Mouse (Mus musculus) limb, embryonic 13.5 days (tissue): ENCODE measurements around the gene Etv3. TPM values are rescaled to one million over a fixed set of nuclear protein-coding genes. Genes with fewer than 3 reads are reported as not detected.

ENCODE experiments used
- ATAC-seq: fragments of 200-750 bp; cut with Nextera tagmentation; 2 replicates; pipeline ENCODE4 v1.8.0; 2017; ENCODE audit warnings: low read depth, moderate number of reproducible peaks, moderate TSS enrichment; ENCODE audit not compliant: low FRiP score
- H3K27ac ChIP-seq: fragments of 300-500 bp; sonication (generic); 2 replicates; pipeline ENCODE4 v1.5.1; 2015; ENCODE audit warnings: inconsistent platforms, mild to moderate bottlenecking, moderate library complexity
- H3K27me3 ChIP-seq: fragments of 300-500 bp; sonication (generic); 2 replicates; pipeline ENCODE4 v1.6.1; 2015; ENCODE audit warnings: mild to moderate bottlenecking, inconsistent platforms
- H3K36me3 ChIP-seq: fragments of 300-500 bp; sonication (generic); 2 replicates; pipeline ENCODE4 v1.6.1; 2015; ENCODE audit warnings: inconsistent platforms, mild to moderate bottlenecking, moderate library complexity
- H3K4me1 ChIP-seq: fragments of 300-500 bp; sonication (generic); 2 replicates; pipeline ENCODE4 v1.6.1; 2015; ENCODE audit warnings: inconsistent platforms
- H3K4me2 ChIP-seq: fragments of 300-500 bp; sonication (generic); replicated peaks from 2 replicates; pipeline ENCODE4 v1.6.1; 2015; ENCODE audit warnings: inconsistent platforms, mild to moderate bottlenecking, moderate library complexity
- H3K4me3 ChIP-seq: fragments of 300-500 bp; sonication (generic); 2 replicates; pipeline ENCODE4 v1.5.1; 2015; ENCODE audit warnings: moderate library complexity, mild to moderate bottlenecking, inconsistent platforms
- H3K9ac ChIP-seq: fragments of 300-500 bp; sonication (generic); 2 replicates; pipeline ENCODE4 v1.6.1; 2015; ENCODE audit warnings: mild to moderate bottlenecking, inconsistent platforms
- H3K9me3 ChIP-seq: fragments of 300-500 bp; sonication (generic); 2 replicates; pipeline ENCODE4 v1.6.1; 2016; ENCODE audit warnings: inconsistent platforms
- WGBS: fragments of 180-500 bp; shearing (Covaris S2); methylation state at CpG from one replicate; pipeline ENCODE4 v1.1.7; 2015; 5-methylcytosine and 5-hydroxymethylcytosine counted together
- polyA plus RNA-seq: library from polyadenylated mRNA; unstranded; fragments of >200 nt; fragmentation: Nextera tagmentation; extraction: Ambion mirVana; gene quantifications from 2 replicates; pipeline ENCODE4 v1.2.1, GENCODE M21; 2015

Gene Etv3
- polyA plus RNA-seq, 1 experiment from 2014 or later: 21.1 TPM

- no peak overlapping the region for H3K4me3 ChIP-seq
- H3K4me1 ChIP-seq: peaks cover 13% of the 10 kb centered on the region; the same call in 1 of the 2 replicates
- H3K9ac ChIP-seq: no peak overlapping the region
- 50% methylated on average over 4 of the region's 4 CpGs for WGBS
- no peaks in the 10 kb centered on the region for H3K36me3 ChIP-seq
- ATAC-seq: no peak
- no peaks in the 10 kb centered on the region for H3K9me3 ChIP-seq
- H3K27me3 ChIP-seq: peaks cover 18% of the 10 kb centered on the region; the same call in 1 of the 2 replicates
- H3K4me2 ChIP-seq: no peak overlapping the region
- no peak overlapping the region for H3K27ac ChIP-seq
Measured at GRCm38 (mm10) chr3:87504749-87505425, 20.3 kb upstream of the Etv3 start.

- ATAC-seq: no peak
- no peak overlapping the region for H3K27ac ChIP-seq
- no peaks in the 10 kb centered on the region for H3K9me3 ChIP-seq
- peaks cover 7% of the 10 kb centered on the region; the same call in 1 of the 2 replicates for H3K27me3 ChIP-seq
- 69% methylated on average over 12 of the region's 12 CpGs for WGBS
- no peak overlapping the region for H3K9ac ChIP-seq
- no peaks in the 10 kb centered on the region for H3K36me3 ChIP-seq
- H3K4me1 ChIP-seq: peaks cover 13% of the 10 kb centered on the region; the same call in 1 of the 2 replicates
- no peak overlapping the region for H3K4me3 ChIP-seq
- no peak overlapping the region for H3K4me2 ChIP-seq
Measured at GRCm38 (mm10) chr3:87506456-87507416, 18.5 kb upstream of the Etv3 start.

DNA sequence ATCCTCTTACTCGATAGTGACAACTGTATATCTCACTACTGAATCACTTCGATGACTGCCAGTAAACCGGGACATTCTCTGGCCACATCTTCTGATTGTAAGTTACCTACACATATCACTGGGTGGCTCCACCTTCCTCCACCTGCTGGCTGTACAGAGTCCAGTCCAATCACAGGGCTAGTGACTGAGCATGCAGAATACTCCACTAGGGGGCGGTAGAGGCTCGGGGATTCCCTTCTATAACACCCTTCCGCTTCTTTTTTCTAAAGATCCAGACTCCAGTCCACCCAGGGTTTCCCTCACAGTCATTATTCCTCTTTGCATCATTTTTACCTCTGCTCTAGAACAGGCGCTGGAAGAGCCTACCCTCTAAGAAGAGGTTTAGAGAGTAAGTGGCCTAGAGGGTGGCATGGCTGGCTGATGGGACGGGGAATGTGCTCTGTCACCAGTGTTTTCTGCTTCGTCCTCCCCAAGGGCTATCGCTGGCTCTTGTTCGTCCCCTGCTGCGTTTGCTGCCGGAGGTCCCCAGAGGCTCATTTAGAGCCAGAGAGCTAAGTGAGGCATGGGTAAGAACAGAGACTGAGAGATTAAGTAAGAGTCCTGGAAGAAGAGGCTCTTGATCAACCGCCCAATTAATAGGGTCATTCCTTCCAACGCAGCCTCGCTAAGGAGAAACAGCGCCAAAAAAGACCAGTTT is 16.9 kb upstream of the Etv3 start:
- WGBS: 31% methylated on average over 17 of the region's 17 CpGs
- peak overlapping the region; percentile 51 for H3K4me2 ChIP-seq
- H3K4me1 ChIP-seq: peaks cover 13% of the 10 kb centered on the region; the same call in 1 of the 2 replicates
- H3K36me3 ChIP-seq: no peaks in the 10 kb centered on the region
- H3K4me3 ChIP-seq: no peak overlapping the region
- H3K9ac ChIP-seq: no peak overlapping the region
- H3K9me3 ChIP-seq: no peaks in the 10 kb centered on the region
- H3K27ac ChIP-seq: no peak overlapping the region
- peak; percentile 74 for ATAC-seq
- H3K27me3 ChIP-seq: no peaks in the 10 kb centered on the region

DNA sequence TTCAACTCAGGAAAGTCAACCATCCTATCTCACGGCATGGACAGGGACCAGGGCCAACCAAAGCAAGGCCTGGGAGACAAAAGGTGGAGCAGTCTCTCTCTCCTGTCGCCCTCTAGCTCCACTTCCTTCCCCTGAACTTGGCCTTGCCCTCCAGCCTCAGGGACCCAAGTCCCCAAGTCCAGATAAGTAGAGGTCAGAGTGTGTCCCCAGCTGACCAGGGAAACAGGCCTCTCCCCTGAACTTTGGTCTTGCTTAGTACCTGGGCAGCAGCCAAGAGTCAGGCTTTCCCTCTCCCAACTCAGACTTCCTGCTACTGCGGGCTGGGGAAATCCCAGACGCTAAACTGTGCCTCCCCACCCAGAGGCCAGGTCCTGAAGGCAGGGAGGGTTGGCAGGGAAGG is 16.1 kb upstream of the Etv3 start:
- no peak overlapping the region for H3K4me2 ChIP-seq
- H3K4me3 ChIP-seq: no peak overlapping the region
- no peaks in the 10 kb centered on the region for H3K9me3 ChIP-seq
- H3K9ac ChIP-seq: no peak overlapping the region
- H3K4me1 ChIP-seq: peaks cover 13% of the 10 kb centered on the region; the same call in 1 of the 2 replicates
- 49% methylated on average over 4 of the region's 4 CpGs for WGBS
- no peaks in the 10 kb centered on the region for H3K36me3 ChIP-seq
- ATAC-seq: no peak
- no peaks in the 10 kb centered on the region for H3K27me3 ChIP-seq
- H3K27ac ChIP-seq: no peak overlapping the region

DNA sequence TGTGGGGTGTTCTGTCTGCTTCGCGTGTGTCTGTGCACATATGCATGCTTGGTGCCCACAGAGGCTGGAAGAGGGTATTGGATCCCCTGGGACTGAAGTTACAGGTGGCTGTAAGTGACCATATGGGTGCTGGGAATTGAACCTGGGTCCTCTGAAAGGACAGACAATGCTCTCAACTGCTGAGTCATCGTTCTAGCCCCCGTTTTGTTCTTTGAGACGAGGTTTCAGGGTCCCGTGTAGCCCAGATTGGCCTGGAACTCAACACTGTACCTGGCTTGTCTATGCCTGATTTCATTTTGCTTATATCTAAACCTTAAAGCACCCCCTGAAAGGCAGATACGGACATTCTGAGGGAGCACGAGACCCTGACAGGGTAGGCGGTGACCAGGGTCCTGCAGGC is 14.4 kb upstream of the Etv3 start:
- Histone ChIP-seq H3K9me3 (no peaks in the 10 kb centered on the region), H3K27me3 (no peaks in the 10 kb centered on the region), H3K36me3 (no peaks in the 10 kb centered on the region), H3K4me3 (no peak overlapping the region), H3K4me1 (peaks cover 13% of the 10 kb centered on the region; the same call in 1 of the 2 replicates), H3K4me2 (no peak overlapping the region), H3K9ac (no peak overlapping the region), H3K27ac (no peak overlapping the region)
- WGBS: 89% methylated on average over 9 of the region's 9 CpGs
- no peak for ATAC-seq

DNA sequence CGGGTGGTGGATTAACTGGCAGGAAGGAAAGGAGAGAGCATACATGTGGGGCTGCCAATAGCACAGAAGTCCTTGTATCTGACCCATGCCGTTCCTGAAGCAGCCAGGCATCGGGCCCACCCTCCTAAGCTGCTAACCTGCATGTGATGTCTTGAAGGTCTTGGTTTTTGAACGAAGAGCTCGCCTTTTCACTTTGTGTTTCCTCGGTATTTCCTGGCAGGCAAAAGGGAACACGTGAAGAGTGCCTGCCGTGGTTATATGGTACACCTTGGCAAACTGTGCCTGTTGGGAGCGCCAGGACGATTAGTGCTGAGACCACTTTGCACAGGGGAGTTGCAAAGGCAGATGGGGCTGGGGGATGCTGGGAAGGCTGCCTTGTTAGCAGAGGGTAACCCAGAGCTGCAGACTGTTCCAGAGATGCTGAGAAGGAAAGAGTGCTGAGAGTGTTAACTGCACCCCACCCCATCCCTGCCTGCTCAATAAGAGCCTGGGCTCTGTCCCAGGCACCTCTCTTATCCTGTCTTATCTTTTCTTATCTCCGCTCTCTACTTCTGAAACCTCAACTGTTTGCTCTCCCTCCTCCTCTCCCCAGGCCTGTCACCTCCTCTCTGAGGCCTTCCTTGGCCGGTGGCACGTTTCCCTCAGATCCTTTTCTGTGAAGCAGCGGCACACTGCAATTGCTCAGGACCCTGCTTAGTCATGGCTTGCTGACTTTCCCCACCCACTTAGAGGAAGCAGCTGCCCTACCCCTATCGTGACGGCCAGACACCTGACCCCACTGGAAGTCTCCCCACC is 13.0 kb upstream of the Etv3 start:
- H3K4me1 ChIP-seq: peaks cover 13% of the 10 kb centered on the region; the same call in 1 of the 2 replicates
- H3K36me3 ChIP-seq: no peaks in the 10 kb centered on the region
- 43% methylated on average over 16 of the region's 16 CpGs for WGBS
- no peaks in the 10 kb centered on the region for H3K27me3 ChIP-seq
- no peaks in the 10 kb centered on the region for H3K9me3 ChIP-seq
- H3K27ac ChIP-seq: no peak overlapping the region
- H3K4me2 ChIP-seq: no peak overlapping the region
- no peak overlapping the region for H3K4me3 ChIP-seq
- ATAC-seq: no peak
- no peak overlapping the region for H3K9ac ChIP-seq

- no peak for ATAC-seq
- H3K4me3 ChIP-seq: no peak overlapping the region
- no peak overlapping the region for H3K4me2 ChIP-seq
- H3K36me3 ChIP-seq: no peaks in the 10 kb centered on the region
- H3K9ac ChIP-seq: no peak overlapping the region; the same call in 1 of the 2 replicates
- WGBS: 61% methylated on average over 13 of the region's 13 CpGs
- no peak overlapping the region for H3K27ac ChIP-seq
- no peaks in the 10 kb centered on the region for H3K4me1 ChIP-seq
- H3K9me3 ChIP-seq: no peaks in the 10 kb centered on the region
- H3K27me3 ChIP-seq: no peaks in the 10 kb centered on the region
Measured at GRCm38 (mm10) chr3:87515567-87516081, 9.6 kb upstream of the Etv3 start.

DNA sequence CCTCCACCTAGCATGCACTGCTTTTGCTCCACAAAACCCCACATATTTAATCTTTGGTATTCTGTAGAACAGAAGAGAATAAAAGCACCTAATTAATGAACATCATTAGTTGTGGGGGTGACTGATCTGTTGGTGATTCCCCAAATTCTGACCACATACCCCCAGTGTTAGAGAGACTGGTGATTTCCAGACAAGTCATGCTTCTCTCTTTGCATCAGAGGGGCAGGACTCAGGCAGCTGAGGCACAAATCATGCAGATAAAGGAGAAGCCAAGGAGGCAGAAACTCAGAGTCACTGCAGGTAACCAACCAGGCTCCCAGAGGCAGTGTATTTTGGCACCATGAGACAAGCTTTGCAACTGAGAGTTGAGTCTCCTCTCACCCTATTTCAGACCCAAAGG is 6.8 kb upstream of the Etv3 start:
- Histone ChIP-seq H3K36me3 (no peaks in the 10 kb centered on the region), H3K4me2 (no peak overlapping the region), H3K27me3 (no peaks in the 10 kb centered on the region), H3K4me3 (no peak overlapping the region), H3K9ac (no peak overlapping the region), H3K9me3 (no peaks in the 10 kb centered on the region), H3K4me1 (no peaks in the 10 kb centered on the region), H3K27ac (no peak overlapping the region)
- no peak for ATAC-seq

DNA sequence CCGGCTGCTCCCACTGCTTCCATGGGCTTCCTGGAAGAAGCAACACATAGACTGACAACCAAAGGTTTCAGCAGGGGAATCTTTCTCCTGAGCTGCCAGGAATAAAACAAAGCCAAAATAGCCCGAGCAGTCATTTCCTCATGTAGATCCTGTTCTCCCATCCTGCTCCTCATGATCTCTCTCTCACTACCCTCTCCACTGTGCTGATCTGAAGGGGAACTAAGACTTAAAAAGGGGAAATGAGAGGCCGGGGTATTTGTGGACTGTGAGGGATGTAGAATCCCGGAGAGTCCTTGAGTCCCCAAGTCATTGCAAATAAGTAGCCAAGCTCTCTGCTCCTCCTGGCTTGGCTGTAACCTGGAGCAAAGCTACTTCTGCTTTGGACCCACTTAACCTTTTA is 4.1 kb upstream of the Etv3 start:
- H3K9me3 ChIP-seq: no peaks in the 10 kb centered on the region
- no peak overlapping the region for H3K27ac ChIP-seq
- H3K27me3 ChIP-seq: no peaks in the 10 kb centered on the region
- H3K4me1 ChIP-seq: peaks cover 7% of the 10 kb centered on the region
- no peak overlapping the region for H3K4me3 ChIP-seq
- H3K4me2 ChIP-seq: no peak overlapping the region
- H3K9ac ChIP-seq: no peak overlapping the region
- ATAC-seq: no peak
- H3K36me3 ChIP-seq: no peaks in the 10 kb centered on the region
- 73% methylated on average over 4 of the region's 4 CpGs for WGBS

- no peak overlapping the region for H3K4me3 ChIP-seq
- no peaks in the 10 kb centered on the region for H3K36me3 ChIP-seq
- no peak overlapping the region for H3K27ac ChIP-seq
- no peak for ATAC-seq
- no peaks in the 10 kb centered on the region for H3K27me3 ChIP-seq
- H3K9ac ChIP-seq: no peak overlapping the region
- H3K4me1 ChIP-seq: peaks cover 14% of the 10 kb centered on the region
- no peak overlapping the region for H3K4me2 ChIP-seq
- 54% methylated on average over 1 of the region's 1 CpGs for WGBS
- H3K9me3 ChIP-seq: no peaks in the 10 kb centered on the region
Measured at GRCm38 (mm10) chr3:87521833-87522232, 3.4 kb upstream of the Etv3 start.

DNA sequence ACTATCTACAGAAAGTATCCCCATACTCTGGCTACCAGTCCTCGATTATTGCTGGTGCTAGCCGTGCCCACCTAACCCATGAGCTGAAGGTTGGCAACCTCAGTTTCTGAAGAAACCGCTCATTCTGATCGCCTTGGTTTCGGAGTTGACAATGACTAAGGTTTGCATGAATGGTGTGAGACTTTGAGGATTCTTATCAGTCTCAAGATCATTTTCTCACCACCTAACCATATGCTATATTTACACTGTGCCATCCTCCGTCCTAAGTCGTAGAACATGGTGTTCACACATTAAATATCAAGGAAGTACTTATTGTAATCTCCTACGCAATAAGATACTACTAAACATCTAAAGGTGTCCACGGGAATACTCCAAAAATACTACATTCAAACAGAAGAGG is 1.5 kb upstream of the Etv3 start:
- H3K9me3 ChIP-seq: no peaks in the 10 kb centered on the region
- WGBS: 94% methylated on average over 9 of the region's 9 CpGs
- peaks cover 22% of the 10 kb centered on the region for H3K4me1 ChIP-seq
- H3K27ac ChIP-seq: no peak overlapping the region
- ATAC-seq: no peak
- H3K4me3 ChIP-seq: no peak overlapping the region
- H3K36me3 ChIP-seq: peaks cover 16% of the 10 kb centered on the region
- H3K4me2 ChIP-seq: no peak overlapping the region
- no peaks in the 10 kb centered on the region for H3K27me3 ChIP-seq
- no peak overlapping the region for H3K9ac ChIP-seq
